Mouse (Mus musculus) T-cell, adult 2 months (primary cell): ENCODE measurements around the gene Ywhae.

Experiments used
- DNase-seq: peaks from one replicate; pipeline ENCODE4 v3.0.0; 2022; ENCODE audit warnings: low spot score

Ywhae gene

DNA sequence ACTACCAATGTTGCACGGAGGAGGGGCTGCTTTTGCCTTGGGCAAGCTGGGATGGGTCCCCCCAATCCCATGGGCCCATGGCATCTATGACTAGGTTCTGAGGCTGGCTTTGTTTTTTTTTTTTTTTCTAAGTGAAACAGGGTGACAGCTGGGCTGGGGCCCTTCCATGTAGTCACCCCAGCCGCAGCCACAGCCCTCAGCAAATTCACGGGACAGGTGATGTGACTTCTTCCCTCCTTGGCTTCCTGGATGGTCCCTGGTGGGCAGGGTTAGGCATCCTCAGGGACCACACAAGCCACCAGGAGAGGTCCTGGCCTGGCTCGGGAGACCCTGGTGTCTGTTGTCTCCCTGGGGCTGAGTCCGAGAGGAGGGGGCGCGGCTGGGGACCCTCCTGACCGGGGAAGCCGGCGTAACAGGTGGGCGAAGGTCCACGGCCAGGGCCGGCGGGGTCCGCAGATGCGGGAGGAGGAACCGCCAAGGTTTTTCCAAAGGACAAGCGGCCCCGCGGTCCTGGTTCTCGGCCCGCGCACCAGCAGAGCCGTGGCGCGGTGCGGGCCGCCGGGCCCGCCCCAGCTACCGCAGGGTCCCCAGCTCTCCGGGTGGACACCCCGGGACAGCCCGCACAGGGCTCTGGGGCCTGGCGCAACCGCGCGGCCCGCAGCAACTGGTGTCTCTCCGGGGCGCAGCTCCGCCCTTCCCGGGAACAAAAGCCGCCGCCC is 62.1 kb downstream of the Ywhae start:
- DNase-seq = no peak

DNA sequence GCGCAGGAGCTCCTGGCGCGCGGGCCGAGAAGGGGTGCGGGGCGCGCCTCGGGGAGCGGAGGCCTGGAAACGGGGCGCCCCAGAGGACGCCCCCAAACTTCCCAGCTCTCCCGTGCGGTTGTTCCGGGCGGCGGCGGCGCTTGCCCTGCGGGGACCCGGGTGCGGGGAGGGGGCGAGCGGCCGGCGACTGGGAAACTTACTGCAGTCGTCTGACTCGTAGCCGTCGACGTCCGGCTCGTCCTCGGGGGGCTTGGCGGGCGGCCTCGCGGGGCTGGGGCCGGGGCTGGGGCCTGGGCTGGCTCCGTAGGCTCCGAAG is 62.6 kb downstream of the Ywhae start:
- no peak for DNase-seq

GRCm38 (mm10) chr11:75796029-75796445 is 63.4 kb downstream of the Ywhae start, which contains the start of gene Doc2b:
Gene Doc2b, minus strand, starts transcription at chr11:75796049.
- peak; percentile 54 for DNase-seq

DNA sequence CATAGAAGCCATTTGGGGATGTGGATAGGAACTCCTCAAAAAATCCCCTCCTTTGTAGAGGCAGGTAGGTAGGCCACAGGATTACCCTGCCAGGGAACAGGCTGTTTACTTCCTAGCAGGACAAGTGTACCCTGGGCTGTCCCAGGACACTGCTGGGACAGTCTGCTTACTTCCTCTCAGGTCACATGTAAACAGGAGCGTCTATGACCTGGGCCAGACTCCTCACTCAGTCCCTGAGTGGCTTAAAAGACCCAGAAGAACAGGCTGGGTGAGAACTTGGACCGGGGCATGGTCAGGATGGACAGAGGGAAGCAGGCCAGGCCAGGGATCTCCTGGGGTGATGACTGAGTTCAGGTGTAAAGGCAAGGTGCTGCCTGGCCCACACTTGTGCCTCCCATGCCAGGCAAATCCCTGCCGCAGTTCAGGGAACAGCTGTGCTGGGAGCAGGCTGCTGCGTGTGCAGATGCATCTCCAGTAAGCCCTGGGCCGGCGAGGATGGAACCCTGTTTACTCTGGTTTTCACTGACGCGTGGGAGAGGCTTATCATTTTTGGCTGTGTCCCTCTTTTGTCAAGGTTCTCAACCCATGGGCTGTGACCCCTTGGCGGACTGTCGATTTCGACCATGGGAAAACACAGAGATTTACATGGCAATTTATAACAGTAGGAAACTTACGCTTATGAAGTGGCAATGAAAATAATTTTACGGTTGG is 64.0 kb downstream of the Ywhae start:
- no peak for DNase-seq

DNA sequence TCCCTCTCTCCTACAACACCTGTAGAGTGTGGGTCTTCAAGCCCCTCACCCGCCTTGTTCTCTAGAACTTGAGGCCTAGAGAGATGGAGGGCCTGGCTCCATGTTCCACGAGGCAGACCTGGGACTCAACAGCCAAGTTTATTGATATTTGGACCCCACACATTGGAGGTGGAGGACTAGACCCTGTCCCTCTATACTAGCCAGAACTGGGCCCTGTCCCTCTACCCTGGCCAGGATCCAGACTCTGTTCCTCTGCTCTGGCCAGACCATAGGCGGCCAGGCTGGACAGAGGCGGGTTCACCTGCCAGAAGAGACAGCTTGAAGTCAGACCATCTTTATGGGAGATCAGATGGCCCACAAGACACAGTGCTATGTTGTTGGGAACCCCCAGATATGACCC is 68.7 kb downstream of the Ywhae start:
- no peak for DNase-seq

DNA sequence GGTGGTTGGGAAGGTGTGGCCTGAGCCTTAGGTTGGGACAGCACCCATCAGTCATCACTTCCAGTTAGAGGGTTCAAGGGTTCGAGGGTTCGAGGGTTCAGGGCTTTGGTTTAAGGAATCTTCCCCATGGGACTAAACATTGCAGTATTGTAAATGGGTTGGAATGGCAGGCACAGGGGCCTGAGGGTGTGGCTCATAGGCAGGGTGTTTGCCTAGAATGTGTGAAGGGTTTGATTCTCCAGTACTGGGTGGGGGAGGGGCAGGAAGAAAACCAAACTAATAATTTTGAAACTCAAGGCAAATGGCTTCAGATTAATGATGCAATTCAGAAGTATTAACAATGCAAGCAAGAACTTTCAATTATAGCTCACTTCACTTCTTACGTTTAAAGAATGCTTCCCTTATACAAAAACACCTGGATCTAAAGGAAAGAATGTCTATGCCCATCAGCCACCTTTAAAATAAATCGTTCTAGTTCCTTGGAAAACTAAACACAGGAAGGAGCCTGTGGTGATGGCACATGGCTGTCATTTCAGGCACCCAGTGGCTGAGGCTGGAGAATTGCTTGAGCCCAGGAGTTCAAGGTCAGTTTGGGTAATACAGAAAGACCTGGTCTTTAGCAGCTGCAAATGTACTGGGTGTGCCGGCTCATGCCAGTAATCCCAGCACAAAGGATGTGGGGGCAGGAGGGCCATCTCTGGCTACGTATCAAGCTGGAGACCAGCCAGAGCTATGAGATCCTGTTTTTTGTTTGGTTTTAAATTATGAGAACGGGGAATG is 69.3 kb downstream of the Ywhae start:
- no peak for DNase-seq

DNA sequence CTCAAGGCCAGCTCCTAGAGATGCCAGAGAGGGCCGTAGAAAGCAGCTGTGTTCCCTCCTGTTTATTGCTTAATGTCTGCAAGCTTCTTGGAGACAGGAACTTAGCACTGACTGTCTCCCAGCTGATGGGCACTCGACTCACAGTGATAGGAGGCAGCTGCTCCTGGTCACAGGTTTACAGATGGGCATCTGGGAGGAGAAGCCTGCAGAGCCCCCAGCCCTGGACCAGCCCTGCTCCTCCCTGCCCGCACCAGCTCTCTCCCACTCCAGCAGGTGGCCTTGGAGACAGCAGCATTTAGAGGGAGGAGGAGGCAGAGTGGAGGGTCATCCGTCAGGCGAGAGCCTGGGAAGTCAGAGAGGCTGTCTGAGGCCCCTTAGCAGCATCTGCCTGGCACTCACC is 74.8 kb downstream of the Ywhae start:
- DNase-seq = no peak

DNA sequence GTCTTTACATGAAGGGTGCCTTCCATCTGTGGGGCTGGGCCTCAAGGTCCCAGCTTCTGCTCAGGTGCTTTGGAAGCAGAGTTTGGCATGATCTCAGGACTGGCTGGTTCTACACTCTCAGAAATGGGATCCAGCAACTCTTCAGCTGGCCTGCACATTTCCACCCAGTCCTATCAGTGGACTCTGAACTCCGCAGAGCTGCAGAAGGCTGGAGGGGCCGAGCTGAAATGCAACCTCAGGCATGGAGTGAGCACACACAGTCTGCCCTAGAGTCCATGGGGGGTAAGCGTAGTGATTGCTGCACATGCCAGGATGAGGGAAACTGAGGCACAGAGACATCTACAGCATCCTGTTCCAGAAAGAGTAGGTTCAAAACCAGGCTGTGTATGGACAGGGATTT is 77.9 kb downstream of the Ywhae start:
- no peak for DNase-seq

DNA sequence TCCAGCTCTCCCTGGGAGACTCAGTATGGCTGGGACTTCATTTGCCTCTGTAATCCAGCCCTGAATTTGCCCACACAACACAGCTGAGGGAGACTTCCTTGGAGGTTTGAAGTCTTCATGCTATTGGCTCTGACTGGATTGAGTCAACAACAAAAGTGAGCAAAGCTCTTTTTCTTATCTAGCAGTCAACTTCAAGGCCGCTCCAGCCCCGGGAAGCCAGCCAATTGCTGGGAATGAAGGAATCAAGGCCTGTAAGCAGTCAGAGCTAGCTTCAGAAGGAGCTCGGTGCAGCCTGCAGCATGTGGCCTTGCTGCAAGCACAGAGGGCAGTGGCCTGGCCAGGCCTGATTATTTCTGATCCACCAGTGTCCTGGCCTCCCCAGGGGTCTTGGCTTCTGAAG is 79.2 kb downstream of the Ywhae start:
- DNase-seq = no peak

GRCm38 (mm10) chr11:75813085-75813484 is 80.4 kb downstream of the Ywhae start:
- DNase-seq = no peak
